Mouse (Mus musculus): ENCODE data around the gene Plbd1. TPM values are rescaled to one million over a fixed set of nuclear protein-coding genes. Genes with fewer than 3 reads are reported as not detected.

Gene Plbd1
- total RNA-seq, 4 experiments from 2014 or later, result 0.27 TPM; not detected in 3

DNA sequence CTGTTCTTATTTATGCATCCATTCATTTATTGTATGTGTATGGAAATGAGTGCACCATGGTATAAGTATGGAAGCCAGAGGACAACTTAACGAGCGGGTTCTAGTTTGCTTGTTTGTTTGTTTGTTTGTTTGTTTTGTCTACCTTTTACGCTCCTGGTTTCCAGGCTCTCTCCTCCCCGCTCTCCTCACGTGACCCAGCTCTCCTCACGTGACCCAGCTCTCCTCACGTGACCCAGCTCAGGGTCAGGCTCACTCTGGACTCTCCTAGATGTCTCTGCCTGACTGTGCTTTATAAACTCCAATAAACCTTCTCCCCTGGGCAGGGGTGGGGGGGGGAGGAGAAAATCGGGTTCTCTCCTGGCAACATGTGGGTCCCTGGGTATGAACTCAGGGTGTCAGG, 11.1 kb downstream of the Plbd1 start:
- DNase-seq (ENCODE audit: low spot score in 2 of 2), result no peak

DNA sequence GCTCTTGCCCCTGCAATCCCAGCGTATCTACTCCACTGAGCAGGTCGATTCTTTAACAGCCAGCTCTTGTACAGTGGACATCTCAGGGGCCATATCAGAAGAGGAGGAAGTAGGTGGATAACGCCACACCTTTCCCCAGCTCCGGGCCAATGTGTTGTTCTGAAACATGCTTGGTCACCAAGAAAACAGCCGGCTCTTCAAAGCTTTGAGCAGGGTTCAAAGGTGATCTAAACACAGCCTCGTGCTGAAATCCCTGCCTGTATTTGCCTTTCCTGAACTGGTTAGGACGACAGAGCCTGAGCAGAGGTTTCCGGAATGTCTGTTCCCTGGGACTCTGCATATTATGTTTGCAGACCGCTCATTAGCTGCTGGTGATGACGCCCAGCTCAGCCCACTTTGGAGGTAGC, 14.3 kb downstream of the Plbd1 start:
- no peak for DNase-seq (ENCODE audit: low spot score in 2 of 2)

DNA sequence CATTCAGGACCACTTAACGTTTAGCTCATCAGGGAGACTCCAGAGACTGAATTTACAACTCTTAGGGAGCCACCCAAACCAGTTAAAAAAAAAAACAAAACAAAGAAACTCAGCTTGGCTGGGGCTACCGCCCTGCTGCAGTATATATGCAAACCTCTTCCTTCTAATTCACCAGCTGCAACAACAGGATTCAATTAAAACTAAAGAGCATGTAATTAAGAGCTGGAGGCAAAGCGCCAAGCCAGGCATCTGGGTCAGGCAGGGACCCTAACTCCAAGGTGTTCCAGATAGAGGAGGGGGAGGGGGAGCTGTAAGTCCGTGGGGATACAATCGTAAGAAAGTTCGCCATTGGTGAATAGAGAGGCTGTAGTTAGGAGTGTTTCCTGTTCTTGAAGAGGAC, 15.5 kb downstream of the Plbd1 start:
- no peak for DNase-seq (ENCODE audit: low spot score in 2 of 2)

DNA sequence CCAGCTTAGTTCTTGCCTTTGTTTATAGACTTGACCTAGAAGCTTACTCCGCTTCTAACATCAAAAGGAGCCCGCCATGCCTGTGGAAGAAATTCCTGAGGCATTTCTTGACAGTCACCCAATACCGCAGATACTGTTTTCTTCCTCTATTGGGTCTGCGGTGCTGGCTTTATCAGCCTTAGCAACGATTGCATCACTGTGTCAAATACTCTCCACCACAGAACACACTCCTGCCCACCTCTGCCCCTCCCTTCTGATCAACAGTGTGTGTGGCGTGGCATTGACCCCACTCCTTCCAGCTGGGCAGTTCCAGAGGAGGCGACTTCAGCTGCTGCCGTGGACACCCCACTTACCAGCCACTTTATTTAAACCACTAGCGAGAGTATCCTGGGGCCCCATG, 16.0 kb downstream of the Plbd1 start:
- DNase-seq (ENCODE audit: low spot score in 2 of 2), result no peak

DNA sequence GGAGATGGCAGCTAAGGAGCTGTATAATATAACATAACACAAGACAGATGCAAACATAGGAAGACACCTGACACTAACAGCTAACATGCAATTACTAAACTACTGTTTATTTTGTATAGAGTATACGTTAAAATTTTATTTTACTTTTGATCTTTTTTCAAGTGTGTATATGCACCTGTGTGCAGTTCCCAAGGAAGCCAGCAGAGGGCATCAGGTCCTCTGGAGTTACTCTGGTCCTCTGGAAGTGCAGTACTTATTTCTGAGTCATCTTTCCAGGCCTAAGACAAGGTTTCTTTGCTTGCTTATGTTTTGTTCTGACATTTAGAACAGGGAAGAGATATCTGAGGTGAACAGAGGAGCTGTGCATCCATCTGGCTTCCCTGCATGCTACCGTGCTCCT, 17.6 kb downstream of the Plbd1 start:
- no peak for DNase-seq (ENCODE audit: low spot score in 2 of 2)

DNA sequence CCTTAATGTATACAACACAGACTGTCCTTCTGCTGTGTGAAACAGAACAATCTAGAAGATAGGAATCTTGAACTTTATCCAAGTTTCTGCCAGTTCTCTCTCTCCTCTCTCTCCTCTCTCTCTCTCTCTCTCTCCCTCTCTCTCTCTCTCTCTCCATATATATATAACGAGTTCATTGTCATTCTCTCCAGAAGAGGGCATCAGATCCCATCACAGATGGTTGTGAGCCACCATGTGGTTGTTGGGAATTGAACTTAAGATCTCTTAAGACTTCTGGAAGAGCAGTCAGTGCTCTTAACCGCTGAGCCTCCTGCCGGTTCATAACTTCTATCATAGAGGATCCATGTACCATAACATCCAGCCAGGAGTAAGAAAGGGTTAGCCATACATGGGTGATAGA, 26.7 kb downstream of the Plbd1 start:
- DNase-seq (ENCODE audit: low spot score in 2 of 2), result no peak

DNA sequence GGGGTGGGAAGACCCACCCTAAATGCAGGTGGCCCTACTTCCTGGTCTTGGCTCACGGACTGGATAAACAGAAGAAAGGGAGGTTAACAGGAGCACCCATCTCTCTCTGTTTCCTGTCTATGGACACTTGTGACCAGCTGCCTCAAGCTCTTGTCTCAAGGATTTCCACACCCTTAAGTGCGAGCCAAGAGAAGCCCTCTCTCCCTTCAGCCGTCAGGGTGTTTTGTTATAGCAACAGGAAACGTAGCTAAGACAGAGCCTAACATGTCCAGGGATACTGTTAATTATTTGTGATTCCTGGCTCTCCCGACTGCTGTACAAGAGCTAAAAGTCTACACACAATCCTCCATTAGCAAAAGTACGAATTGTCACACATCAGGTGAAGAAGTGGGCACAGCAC, 28.0 kb downstream of the Plbd1 start:
- no peak for DNase-seq (ENCODE audit: low spot score in 2 of 2)

DNA sequence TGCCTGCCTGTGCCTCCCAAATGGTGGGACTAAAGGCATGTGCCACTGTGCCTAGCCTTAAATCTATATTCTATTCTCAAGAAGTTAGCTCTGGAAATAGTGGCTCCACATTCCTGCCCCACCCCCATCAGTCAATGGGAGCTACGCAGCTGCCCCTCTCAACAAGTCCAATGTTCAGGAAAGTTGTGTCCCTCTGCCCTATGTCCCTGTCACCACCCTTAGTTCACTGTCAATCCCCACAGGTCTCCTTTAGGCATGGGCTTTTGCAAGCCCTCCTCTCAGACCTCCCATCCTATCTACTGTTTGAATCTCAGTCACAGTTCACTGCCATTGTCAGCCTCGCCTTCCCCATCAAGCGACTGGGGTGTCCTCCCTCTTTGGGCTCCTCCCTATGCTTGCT, 28.6 kb downstream of the Plbd1 start:
- no peak for DNase-seq (ENCODE audit: low spot score in 2 of 2)

DNA sequence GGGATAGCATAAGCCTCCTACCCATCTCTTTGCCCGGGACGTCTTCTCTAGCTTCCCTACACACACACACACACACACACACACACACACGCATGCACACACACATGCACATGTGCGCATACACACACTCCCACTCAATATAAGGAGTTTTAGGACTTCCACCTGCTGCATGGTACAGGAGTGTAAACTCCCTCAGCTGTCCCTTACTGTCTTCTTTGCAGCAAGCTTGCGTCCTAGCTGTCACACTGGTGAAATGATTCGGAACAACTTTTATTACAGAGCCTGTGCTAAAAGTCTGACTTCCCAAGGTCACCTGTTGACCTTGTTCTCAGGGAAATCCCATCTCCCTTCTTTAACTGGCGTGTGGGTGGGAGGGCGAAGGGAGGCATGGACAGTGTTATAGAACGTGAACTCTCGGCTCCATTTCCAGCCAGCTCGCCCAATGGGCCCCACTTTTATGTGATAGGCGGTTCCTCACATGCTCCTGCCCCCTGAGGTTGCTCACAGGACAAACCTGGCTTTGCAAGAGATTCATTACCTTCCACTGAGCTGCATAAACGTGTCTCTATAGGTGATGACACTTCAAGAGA, 29.7 kb downstream of the Plbd1 start:
- no peak for DNase-seq (ENCODE audit: low spot score in 2 of 2)

DNA sequence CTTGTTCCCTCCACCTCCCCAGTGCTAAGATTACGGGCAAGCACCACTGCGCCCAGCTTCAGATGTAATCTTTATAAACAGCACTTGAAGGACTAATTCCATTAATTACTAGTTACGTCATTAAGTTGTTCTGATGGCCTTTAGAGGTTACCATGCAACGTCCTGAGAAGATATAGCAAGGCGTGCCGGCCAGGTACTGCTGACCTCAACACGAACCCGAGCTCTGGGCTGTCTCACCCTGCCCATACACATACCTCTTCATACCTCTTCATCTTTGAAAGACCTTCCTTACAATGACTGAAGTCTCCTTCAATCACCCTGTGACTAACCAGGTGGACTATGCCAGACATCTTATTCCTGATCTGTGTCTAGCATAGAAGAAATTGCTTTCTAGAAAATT, 30.2 kb downstream of the Plbd1 start:
- no peak for DNase-seq (ENCODE audit: low spot score in 2 of 2)

DNA sequence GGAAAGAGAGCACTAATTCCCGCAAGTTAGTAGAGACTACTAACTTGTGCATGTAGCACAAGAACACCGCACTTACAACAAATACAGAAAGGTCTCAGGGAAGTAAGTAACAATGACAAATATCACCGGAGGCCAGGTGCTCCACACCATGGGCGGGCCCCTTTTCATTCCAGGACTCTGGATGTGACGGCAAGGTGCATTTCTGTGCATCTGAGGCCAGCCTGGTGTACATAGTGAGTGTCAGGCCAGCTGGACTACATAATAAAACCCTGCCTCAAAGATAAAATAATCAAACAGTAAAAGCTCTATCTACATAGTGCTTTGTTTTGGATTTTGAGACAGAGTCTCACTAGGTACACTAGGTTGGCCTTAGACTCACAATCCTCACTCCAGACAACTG, 32.1 kb downstream of the Plbd1 start:
- no peak for DNase-seq (ENCODE audit: low spot score in 2 of 2)

DNA sequence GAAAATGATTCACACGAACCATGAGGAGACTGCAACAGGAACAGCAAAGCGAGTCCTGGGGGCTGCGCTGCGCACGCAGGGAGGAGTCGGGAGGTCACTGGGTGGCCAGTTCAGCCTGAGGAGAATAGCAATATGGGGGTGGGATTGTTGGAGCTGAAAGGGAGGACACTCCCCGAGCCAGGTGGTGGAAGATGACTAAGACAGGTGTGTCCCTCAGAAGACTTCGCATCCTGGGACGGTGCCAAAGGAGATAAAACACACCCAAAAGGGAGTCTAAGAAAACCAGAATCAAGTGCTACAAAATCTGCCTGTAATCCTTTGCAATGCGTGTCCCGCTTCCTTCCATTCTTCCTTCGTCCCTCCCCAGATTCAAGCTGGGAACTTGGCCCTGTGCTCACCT, 36.3 kb downstream of the Plbd1 start:
- no peak for DNase-seq (ENCODE audit: low spot score in 2 of 2)

DNA sequence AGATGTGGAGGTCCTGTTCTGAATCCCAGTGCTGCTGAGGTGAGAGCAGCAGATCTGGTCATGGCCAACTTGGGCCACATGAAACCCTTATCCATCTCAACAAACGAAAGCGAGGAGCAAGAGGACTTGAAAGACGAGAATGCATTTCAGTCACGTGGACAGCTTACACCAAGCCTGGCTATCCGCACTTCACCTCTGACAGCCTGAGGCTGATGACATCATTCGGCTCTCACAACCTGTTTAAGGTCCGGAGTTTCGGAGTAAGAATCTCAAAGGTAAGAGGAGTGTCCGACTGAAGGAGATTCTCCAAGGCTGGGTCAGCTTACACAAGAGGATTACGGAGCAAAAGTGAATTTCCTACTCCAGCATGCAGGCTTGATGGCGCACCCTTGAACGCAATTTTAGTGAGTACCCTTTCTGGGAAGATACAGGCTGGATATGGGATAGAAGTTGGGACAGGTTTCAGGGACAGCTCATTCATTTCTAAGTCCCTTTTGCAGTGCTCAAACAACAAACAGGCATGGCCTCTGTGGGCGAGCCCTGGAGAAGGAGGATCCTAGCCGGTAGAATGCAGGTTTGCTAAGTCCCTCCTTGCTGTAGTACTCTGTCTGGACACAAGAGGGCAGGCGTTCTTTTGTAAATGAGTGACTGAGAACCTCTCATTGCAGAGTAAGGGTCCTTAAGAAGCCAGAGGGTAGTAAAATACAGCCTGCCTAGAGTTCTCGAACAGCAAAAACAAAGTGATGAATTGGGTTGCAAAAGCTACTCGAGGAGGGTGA, 41.2 kb downstream of the Plbd1 start:
- DNase-seq (ENCODE audit: low spot score in 2 of 2), result peak in 1 of 2 experiments; percentile 79

DNA sequence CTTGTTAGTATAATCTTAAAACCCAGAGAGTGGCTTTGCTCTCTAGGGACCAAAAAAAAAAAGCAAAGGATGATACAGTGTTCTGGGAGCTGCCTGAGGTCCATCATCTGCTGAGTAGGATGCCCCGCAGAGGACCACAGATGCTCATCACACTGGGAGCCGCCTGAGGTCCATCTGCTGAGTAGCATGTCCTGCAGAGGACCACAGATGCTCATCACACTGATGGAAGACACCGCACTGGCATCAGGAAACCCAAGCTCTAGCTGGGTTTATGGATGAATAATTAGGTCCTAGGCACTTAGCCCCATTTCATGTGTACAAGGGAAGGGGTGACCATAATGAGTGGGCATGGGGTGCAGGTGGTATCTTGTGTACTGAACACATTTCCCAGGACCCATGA, 47.6 kb downstream of the Plbd1 start:
- DNase-seq (ENCODE audit: low spot score in 2 of 2), result no peak

DNA sequence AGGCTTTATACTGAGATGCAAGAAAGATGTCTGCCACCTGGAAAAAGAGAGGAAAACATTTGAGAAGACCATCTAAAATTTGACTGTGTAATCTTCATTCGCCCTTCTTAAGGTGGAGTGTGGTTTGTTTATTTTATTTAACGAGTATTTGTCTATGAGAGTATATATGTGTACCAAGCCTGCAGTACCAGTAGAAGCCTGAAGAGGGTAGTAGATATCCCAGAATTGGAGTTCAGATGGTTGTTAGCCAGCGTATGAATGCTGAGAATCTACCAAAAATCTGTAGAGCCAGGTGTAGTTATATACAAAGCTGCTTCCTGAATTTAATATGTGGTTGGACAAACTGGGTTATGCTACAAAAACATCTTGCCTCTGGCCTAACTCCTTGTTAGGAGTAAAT, 49.4 kb downstream of the Plbd1 start:
- DNase-seq (ENCODE audit: low spot score in 2 of 2), result no peak

DNA sequence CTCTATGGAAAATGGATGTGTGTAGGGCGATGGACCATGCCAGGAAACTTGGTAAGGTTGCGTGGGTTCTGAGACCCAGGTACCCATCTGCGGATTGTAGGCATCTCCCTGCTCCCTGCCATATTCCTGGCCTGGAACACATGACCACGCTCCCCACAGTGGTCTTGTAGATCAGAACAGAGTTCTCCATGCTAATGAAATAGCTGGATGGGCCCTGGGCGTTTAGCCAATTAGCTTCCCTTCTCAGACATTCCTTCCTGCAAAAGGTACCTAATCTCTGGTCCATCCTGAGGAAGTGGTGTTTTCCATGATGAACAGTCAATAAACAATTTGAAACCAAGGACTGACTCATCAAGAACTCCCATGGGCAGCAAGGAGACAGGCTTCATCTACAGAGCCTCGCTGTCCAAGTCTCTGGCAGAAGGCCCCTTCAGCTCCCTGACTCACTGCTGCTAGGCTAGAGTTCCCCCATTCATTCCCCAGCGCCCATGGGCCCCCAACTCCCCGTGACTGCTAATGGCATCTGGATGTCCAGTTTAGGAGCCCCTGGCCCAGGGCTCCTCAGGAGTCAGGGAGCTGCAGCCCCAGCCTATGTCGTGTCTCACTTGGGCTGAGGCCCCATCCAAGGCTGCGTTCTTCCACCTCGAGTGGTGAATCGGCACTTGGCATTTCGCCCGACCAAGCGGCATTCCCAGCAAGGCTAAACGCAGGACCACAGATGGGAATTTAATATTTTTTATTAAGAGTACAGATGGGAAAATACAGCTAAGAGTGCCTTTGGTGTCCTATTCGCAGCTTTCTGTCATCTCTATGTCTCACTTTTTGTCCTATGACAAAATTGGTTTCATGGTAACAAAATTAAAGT, 50.1 kb downstream of the Plbd1 start:
- no peak for DNase-seq (ENCODE audit: low spot score in 2 of 2)

DNA sequence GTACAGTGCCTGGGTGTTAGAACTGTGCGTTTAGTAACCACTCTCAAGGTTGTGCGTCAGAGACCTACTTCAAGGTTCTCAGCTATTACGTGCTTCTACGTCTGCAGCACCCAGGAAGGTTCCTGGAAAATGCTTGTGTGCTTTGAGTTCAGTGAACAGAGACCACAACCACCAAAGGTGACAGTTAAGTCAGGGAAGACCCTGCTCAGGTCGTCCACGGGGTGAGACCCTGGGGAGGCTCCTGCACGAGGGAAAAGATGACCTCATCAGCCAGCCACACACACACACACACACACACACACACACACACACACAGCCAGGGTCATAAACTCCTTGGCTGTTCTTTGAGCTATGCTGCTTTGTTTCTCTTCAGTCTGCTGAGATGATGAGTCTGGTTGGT, 59.1 kb downstream of the Plbd1 start:
- no peak for DNase-seq (ENCODE audit: low spot score in 2 of 2)

DNA sequence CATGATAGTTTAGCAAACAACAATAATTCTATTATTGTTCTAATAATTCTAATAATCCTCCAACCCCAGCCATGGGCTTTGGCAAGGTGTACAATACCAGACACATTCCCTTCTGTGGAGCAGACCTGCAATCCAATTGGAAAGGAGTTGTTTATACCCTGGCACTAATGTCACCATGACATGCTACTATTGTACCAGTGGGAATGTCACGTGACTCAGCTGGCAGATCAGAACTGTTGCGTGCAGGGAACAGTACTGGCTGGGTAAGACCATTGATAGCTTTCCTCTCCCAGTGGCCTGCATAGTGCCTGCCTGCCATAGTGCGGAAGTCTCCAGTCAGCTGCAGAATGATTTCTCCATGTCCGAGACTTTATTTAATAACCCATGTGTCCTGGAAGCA, 67.2 kb downstream of the Plbd1 start:
- DNase-seq (ENCODE audit: low spot score in 2 of 2), result no peak

DNA sequence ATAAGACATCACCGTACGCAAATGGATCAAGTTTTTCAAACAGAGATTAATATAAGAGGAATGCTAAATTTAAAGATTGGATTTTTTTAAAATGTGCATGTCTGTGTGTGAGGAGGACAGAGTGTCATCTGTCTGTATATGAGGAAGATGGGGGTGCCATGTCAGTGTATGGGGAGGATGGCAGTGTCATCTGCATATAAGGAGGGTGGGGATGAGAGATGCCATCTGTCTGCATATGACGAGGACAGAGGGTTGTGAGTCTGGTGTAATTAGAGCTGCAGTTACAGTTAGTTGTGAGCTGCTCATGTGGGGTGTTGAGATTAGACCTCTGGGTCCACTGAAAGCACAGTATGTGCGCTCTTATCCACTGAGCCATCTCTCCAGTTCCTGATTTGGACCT, 71.0 kb downstream of the Plbd1 start:
- DNase-seq (ENCODE audit: low spot score in 2 of 2), result no peak

DNA sequence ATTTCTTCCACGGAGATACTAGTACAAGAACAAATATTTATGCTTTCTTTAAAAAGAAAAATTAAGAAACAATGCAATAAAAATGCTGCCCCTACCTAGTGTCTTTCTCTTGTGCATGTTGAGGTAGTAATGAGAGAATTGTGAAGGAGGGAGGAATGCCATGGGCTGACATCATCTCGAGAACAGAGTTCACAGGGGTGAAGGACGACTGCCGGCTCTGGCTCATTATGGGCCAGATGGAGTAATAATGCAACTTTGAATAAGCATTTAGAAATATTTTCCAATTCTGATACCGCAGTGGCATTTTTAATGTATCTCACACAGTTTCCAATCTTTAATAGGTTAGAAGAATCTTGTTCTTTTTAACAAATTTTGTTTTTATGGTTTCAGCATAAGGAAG, 95.7 kb downstream of the Plbd1 start:
- no peak for DNase-seq (ENCODE audit: low spot score in 2 of 2)
